9 mouse cellular contexts compared by ENCODE assay signal in the genomic region with DNA sequence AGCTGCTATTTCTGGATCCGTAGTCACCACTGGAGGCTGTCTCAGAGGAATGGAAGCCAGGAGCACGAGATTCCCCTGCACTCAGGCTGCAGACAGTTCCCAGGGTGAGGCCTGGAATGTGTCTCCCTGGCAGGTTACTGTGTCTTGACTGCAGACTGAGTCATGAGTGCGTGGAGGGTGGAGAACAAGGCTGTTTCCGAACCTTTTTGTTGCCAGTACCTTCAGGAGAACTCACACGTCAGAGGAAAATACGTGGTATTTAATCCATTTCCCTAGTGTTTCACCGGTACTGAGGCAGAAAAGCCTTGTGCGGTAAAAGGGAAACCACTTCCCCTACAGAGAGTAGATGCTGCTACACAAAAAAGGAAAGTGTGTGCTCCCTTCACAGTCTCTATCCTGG. TPM values are rescaled to one million over a fixed set of nuclear protein-coding genes. Genes with fewer than 3 reads are reported as not detected.
A peak's percentile ranks its signal among the peaks of the same experiment; 100 is the strongest.
DNase-seq lines count a peak whose midpoint lies in the region; ATAC-seq lines count a peak whose summit lies in the region.
"Had no signal": no experiment of that assay in that cellular context is flagged by ENCODE, and none has a peak within 500 bp of the region (broad histone marks: within the 10 kb centered on the region; RNA-seq: fewer than 3 reads in every experiment).

No protein-coding gene starts in this region.

- H3K27ac ChIP-seq in liver, embryonic 11.5 days (ENCODE audit: low read depth, low read length): no peak overlapping the region
- peak overlapping the region; percentile 66 for H3K27ac ChIP-seq in brown adipose tissue, adult 24 weeks (replicated peaks; ENCODE audit: low read depth, low read length)
- H3K27ac ChIP-seq in heart, embryonic 16.5 days (ENCODE audit: low read length): peak overlapping the region; percentile 87
- H3K27ac ChIP-seq in limb, embryonic 10.5 days: no peak overlapping the region

- H3K4me2 ChIP-seq in liver, embryonic 11.5 days: no peak overlapping the region
- peak overlapping the region; percentile 10; the same call in 1 of the 2 replicates for H3K4me2 ChIP-seq in heart, embryonic 16.5 days (ENCODE audit: low read depth, low read length)

- H3K27me3 ChIP-seq in liver, embryonic 11.5 days (replicated peaks; ENCODE audit: control insufficient read depth, insufficient read depth, low read length): no peaks in the 10 kb centered on the region
- no peaks in the 10 kb centered on the region for H3K27me3 ChIP-seq in heart, embryonic 16.5 days (ENCODE audit: control insufficient read depth, insufficient read depth, low read length)
- H3K27me3 ChIP-seq in megakaryocyte, embryonic 14.5 days (replicated peaks): no peaks in the 10 kb centered on the region
- H3K27me3 ChIP-seq in limb, embryonic 10.5 days (ENCODE audit: low read depth, poor library complexity, severe bottlenecking): no peaks in the 10 kb centered on the region

- H3K9ac ChIP-seq in liver, embryonic 11.5 days (ENCODE audit: low read depth, low read length): no peak overlapping the region
- H3K9ac ChIP-seq in heart, embryonic 16.5 days (ENCODE audit: low read length): peak overlapping the region; percentile 54; the same call in 1 of the 2 replicates

- H3K9me3 ChIP-seq in liver, embryonic 11.5 days (ENCODE audit: control insufficient read depth, low read length): no peaks in the 10 kb centered on the region
- H3K9me3 ChIP-seq in heart, embryonic 16.5 days (replicated peaks; ENCODE audit: control insufficient read depth, low read length): no peaks in the 10 kb centered on the region
- H3K9me3 ChIP-seq in megakaryocyte, embryonic 14.5 days: no peaks in the 10 kb centered on the region
- H3K9me3 ChIP-seq in limb, embryonic 10.5 days (replicated peaks): no peaks in the 10 kb centered on the region

- DNase-seq in liver: peak; percentile 27
- no peak for DNase-seq in liver, embryonic 11.5 days (ENCODE audit: low spot score)
- no peak for DNase-seq in spleen, postnatal 36 days (ENCODE audit: low spot score in 2 of 2)
- DNase-seq in limb, embryonic 10.5 days (ENCODE audit: low spot score): no peak

- peaks cover 13% of the 10 kb centered on the region for H3K4me1 ChIP-seq in liver, embryonic 11.5 days (replicated peaks; ENCODE audit: control insufficient read depth, insufficient read depth, low read length)
- H3K4me1 ChIP-seq in brown adipose tissue, adult 24 weeks (ENCODE audit: control insufficient read depth, insufficient read depth, insufficient read length, low read length): peaks cover 10% of the 10 kb centered on the region; the same call in 1 of the 2 replicates
- H3K4me1 ChIP-seq in heart, embryonic 16.5 days (ENCODE audit: control insufficient read depth, insufficient read depth, low read length): peaks cover 21% of the 10 kb centered on the region
- H3K4me1 ChIP-seq in megakaryocyte, embryonic 14.5 days: peaks cover 33% of the 10 kb centered on the region
- peaks cover 4% of the 10 kb centered on the region; the same call in 1 of the 2 replicates for H3K4me1 ChIP-seq in limb, embryonic 10.5 days

- H3K4me3 ChIP-seq in liver, embryonic 11.5 days (ENCODE audit: low read depth, low read length): no peak overlapping the region
- no peak overlapping the region for H3K4me3 ChIP-seq in brown adipose tissue, adult 24 weeks (ENCODE audit: insufficient read depth, low read depth, low read length)
- H3K4me3 ChIP-seq in heart, embryonic 16.5 days (ENCODE audit: low read length): no peak overlapping the region
- H3K4me3 ChIP-seq in megakaryocyte, embryonic 14.5 days (replicated peaks): peak overlapping the region; percentile 76
- no peak overlapping the region for H3K4me3 ChIP-seq in limb, embryonic 10.5 days

- WGBS in liver, embryonic 11.5 days: 32% methylated on average over 8 of the region's 8 CpGs
- WGBS in heart, embryonic 16.5 days: 7% methylated on average over 8 of the region's 8 CpGs
- WGBS in limb, embryonic 10.5 days: 43% methylated on average over 8 of the region's 8 CpGs

- ATAC-seq in liver, embryonic 11.5 days (replicated peaks; ENCODE audit: low FRiP score): no peak
- ATAC-seq in heart, embryonic 16.5 days (replicated peaks; ENCODE audit: extremely low read depth, insufficient read depth, low FRiP score): peak; percentile 89
- ATAC-seq in erythroid progenitor cell, adult 5-6 weeks (replicated peaks; ENCODE audit: low FRiP score, poor library complexity, severe bottlenecking): no peak

- H3K36me3 ChIP-seq in liver, embryonic 11.5 days (ENCODE audit: control insufficient read depth, insufficient read depth, low read length): no peaks in the 10 kb centered on the region
- no peaks in the 10 kb centered on the region for H3K36me3 ChIP-seq in heart, embryonic 16.5 days (ENCODE audit: control insufficient read depth, insufficient read depth)
- no peaks in the 10 kb centered on the region for H3K36me3 ChIP-seq in megakaryocyte, embryonic 14.5 days (replicated peaks; ENCODE audit: low read length)
- no peaks in the 10 kb centered on the region for H3K36me3 ChIP-seq in limb, embryonic 10.5 days

RNA-seq across cellular contexts. Expression of gene Prnp, which starts 6.9 kb away (rescaled TPM):
- 32.6 and 33.3 TPM in 2 replicates for polyA plus RNA-seq in liver, embryonic 11.5 days (2014; fragmentation: Nextera tagmentation; extraction: Ambion mirVana)
- 105 and 119 TPM in 2 replicates for polyA plus RNA-seq in brown adipose tissue, adult 24 weeks (2012; ENCODE audit: insufficient read depth, insufficient read length, missing spikeins)
- polyA plus RNA-seq in heart, embryonic 16.5 days (2015; fragmentation: Nextera tagmentation; extraction: Ambion mirVana): 112 and 115 TPM in 2 replicates
- polyA plus RNA-seq in megakaryocyte, embryonic 14.5 days (2012; ENCODE audit: insufficient read depth, low replicate concordance): 8.8 TPM in 1 of 2 replicates, not detected in the other
- polyA plus RNA-seq in limb, embryonic 10.5 days (2016; fragmentation: Nextera tagmentation; extraction: Ambion mirVana): 9.8 and 19.3 TPM in 2 replicates
- 139 and 159 TPM in 2 replicates for total RNA-seq in erythroid progenitor cell, adult 5-6 weeks (2015; ENCODE audit: low replicate concordance)
- total RNA-seq in erythroid progenitor cell, adult 5-6 weeks (2017; ENCODE audit: low replicate concordance): 175 and 177 TPM in 2 replicates

RNA-seq across cellular contexts. Expression of gene Prn, which starts 6.9 kb away (rescaled TPM):
- 0.25 TPM in 1 of 2 replicates, not detected in the other for polyA plus RNA-seq in liver, embryonic 11.5 days (2014; fragmentation: Nextera tagmentation; extraction: Ambion mirVana)
- not detected in 2 replicates for polyA plus RNA-seq in brown adipose tissue, adult 24 weeks (2012; ENCODE audit: insufficient read depth, insufficient read length, missing spikeins)
- polyA plus RNA-seq in heart, embryonic 16.5 days (2015; fragmentation: Nextera tagmentation; extraction: Ambion mirVana): not detected in 2 replicates
- polyA plus RNA-seq in megakaryocyte, embryonic 14.5 days (2012; ENCODE audit: insufficient read depth, low replicate concordance): not detected in 2 replicates
- polyA plus RNA-seq in limb, embryonic 10.5 days (2016; fragmentation: Nextera tagmentation; extraction: Ambion mirVana): not detected in 2 replicates
- not detected in 2 replicates for total RNA-seq in erythroid progenitor cell, adult 5-6 weeks (2015; ENCODE audit: low replicate concordance)
- total RNA-seq in erythroid progenitor cell, adult 5-6 weeks (2017; ENCODE audit: low replicate concordance): not detected in 2 replicates

RNA-seq across cellular contexts. Expression of gene Erv3, which starts 43.3 kb away (rescaled TPM):
- not detected in 2 replicates for polyA plus RNA-seq in liver, embryonic 11.5 days (2014; fragmentation: Nextera tagmentation; extraction: Ambion mirVana)
- polyA plus RNA-seq in brown adipose tissue, adult 24 weeks (2012; ENCODE audit: insufficient read depth, insufficient read length, missing spikeins): not detected in 2 replicates
- polyA plus RNA-seq in heart, embryonic 16.5 days (2015; fragmentation: Nextera tagmentation; extraction: Ambion mirVana): not detected in 2 replicates
- not detected in 2 replicates for polyA plus RNA-seq in megakaryocyte, embryonic 14.5 days (2012; ENCODE audit: insufficient read depth, low replicate concordance)
- not detected in 2 replicates for polyA plus RNA-seq in limb, embryonic 10.5 days (2016; fragmentation: Nextera tagmentation; extraction: Ambion mirVana)
- total RNA-seq in erythroid progenitor cell, adult 5-6 weeks (2015; ENCODE audit: low replicate concordance): not detected in 2 replicates
- total RNA-seq in erythroid progenitor cell, adult 5-6 weeks (2017; ENCODE audit: low replicate concordance): not detected in 2 replicates

RNA-seq across cellular contexts. Expression of gene Prnd, which starts 47.8 kb away (rescaled TPM):
- 1.6 and 2.5 TPM in 2 replicates for polyA plus RNA-seq in liver, embryonic 11.5 days (2014; fragmentation: Nextera tagmentation; extraction: Ambion mirVana)
- 0.58 and 0.71 TPM in 2 replicates for polyA plus RNA-seq in brown adipose tissue, adult 24 weeks (2012; ENCODE audit: insufficient read depth, insufficient read length, missing spikeins)
- 22.7 and 25.2 TPM in 2 replicates for polyA plus RNA-seq in heart, embryonic 16.5 days (2015; fragmentation: Nextera tagmentation; extraction: Ambion mirVana)
- not detected in 2 replicates for polyA plus RNA-seq in megakaryocyte, embryonic 14.5 days (2012; ENCODE audit: insufficient read depth, low replicate concordance)
- polyA plus RNA-seq in limb, embryonic 10.5 days (2016; fragmentation: Nextera tagmentation; extraction: Ambion mirVana): 11.0 and 13.7 TPM in 2 replicates
- total RNA-seq in erythroid progenitor cell, adult 5-6 weeks (2015; ENCODE audit: low replicate concordance): not detected in 2 replicates
- total RNA-seq in erythroid progenitor cell, adult 5-6 weeks (2017; ENCODE audit: low replicate concordance): 0.38 and 1.8 TPM in 2 replicates
- total RNA-seq: left cerebral cortex, postnatal 25 days had no signal

Comparison
In these comparisons a context has a peak if more than half of its experiments do, and no peak if none do; other contexts are left out.
1. H3K27ac ChIP-seq: peak in brown adipose tissue, adult 24 weeks (single experiment) and heart, embryonic 16.5 days (single experiment); none in liver, embryonic 11.5 days (single experiment) and limb, embryonic 10.5 days (single experiment).